Comparison of ENCODE assay signal across 27 mouse cellular contexts in the genomic region with DNA sequence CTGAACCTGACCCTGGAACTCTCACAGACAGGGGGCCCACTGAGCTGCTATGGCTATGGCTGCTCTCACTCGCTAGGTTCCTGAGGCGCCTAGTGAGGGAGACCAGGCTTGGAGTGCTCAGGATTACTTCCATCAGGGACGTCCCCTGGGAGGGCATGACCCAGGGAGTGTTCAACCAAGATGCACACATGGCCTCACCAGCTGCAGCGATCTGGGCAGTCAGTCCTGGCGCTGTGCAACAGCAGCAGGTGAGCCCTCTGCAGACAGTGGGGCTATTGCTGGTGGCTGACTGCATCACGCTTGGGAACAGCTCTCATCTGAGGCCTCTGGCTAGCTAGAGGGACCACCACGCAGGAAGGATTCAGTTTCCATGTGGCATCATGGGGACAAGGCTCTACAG.
DNase-seq lines count a peak whose midpoint lies in the region; ATAC-seq and TF ChIP-seq lines count a peak whose summit lies in the region.
"Had no signal": no experiment of that assay in that cellular context is flagged by ENCODE, and none has a peak within 500 bp of the region (broad histone marks: within the 10 kb centered on the region; RNA-seq: fewer than 3 reads in every experiment).

No protein-coding gene starts in this region.

- H3K79me2 ChIP-seq in myocyte (ENCODE audit: control insufficient read depth, insufficient read depth), result no peaks in the 10 kb centered on the region

- no peak overlapping the region for H3ac ChIP-seq in myocyte (ENCODE audit: control insufficient read depth, insufficient read length)

- H3K9me3 ChIP-seq in embryonic facial prominence, embryonic 14.5 days (ENCODE audit: control insufficient read depth, low read length), result no peaks in the 10 kb centered on the region
- no peaks in the 10 kb centered on the region for H3K9me3 ChIP-seq in embryonic facial prominence, embryonic 10.5 days
- no peaks in the 10 kb centered on the region for H3K9me3 ChIP-seq in intestine, postnatal 0 days (ENCODE audit: control insufficient read depth)
- no peaks in the 10 kb centered on the region for H3K9me3 ChIP-seq in intestine, embryonic 15.5 days
- H3K9me3 ChIP-seq: embryonic facial prominence, embryonic 13.5 days; heart, embryonic 10.5 days; hindbrain, embryonic 10.5 days; hindbrain, embryonic 13.5 days had no signal

- no peak for TF ChIP-seq POLR2A in myocyte (IDR thresholded peaks at IDR 0.05; ENCODE audit: insufficient read length, low read depth)

- no peaks in the 10 kb centered on the region for H3K36me3 ChIP-seq in embryonic facial prominence, embryonic 14.5 days (ENCODE audit: control insufficient read depth, insufficient read depth, low read length)
- H3K36me3 ChIP-seq in embryonic facial prominence, embryonic 10.5 days (replicated peaks), result no peaks in the 10 kb centered on the region
- H3K36me3 ChIP-seq in intestine, postnatal 0 days (ENCODE audit: control insufficient read depth, insufficient read depth), result peaks cover 10% of the 10 kb centered on the region; the same call in 1 of the 2 replicates
- H3K36me3 ChIP-seq in intestine, embryonic 15.5 days, result no peaks in the 10 kb centered on the region
- no peaks in the 10 kb centered on the region for H3K36me3 ChIP-seq in myocyte (ENCODE audit: control insufficient read depth, insufficient read depth)
- H3K36me3 ChIP-seq: embryonic facial prominence, embryonic 13.5 days; heart, embryonic 10.5 days; hindbrain, embryonic 10.5 days; hindbrain, embryonic 13.5 days had no signal

- TF ChIP-seq CTCF in intestine, postnatal 0 days (IDR thresholded peaks at IDR 0.05; ENCODE audit: low read depth), result 0 out of 2 replicates have a peak, but pooled peaks have one; percentile 20

- peaks cover 17% of the 10 kb centered on the region for H3K4me1 ChIP-seq in embryonic facial prominence, embryonic 14.5 days (ENCODE audit: control insufficient read depth, insufficient read depth, low read length)
- H3K4me1 ChIP-seq in embryonic facial prominence, embryonic 10.5 days, result 0 out of 2 replicates have a peak, but pooled peaks cover 8% of the 10 kb centered on the region
- peaks cover 3% of the 10 kb centered on the region for H3K4me1 ChIP-seq in intestine, postnatal 0 days (replicated peaks; ENCODE audit: control insufficient read depth, insufficient read depth, low read length)
- H3K4me1 ChIP-seq in intestine, embryonic 15.5 days (replicated peaks), result peaks cover 11% of the 10 kb centered on the region

- peak; percentile 15; the same call in 1 of the 2 replicates for ATAC-seq in embryonic facial prominence, embryonic 14.5 days (ENCODE audit: low read depth)
- ATAC-seq in intestine, postnatal 0 days, result no peak
- no peak for ATAC-seq in intestine, embryonic 15.5 days
- ATAC-seq: activated CD4-positive, CD25-positive, alpha-beta regulatory T cell, adult 4 months; forebrain, embryonic 14.5 days; forebrain, postnatal 0 days; hindbrain, embryonic 16.5 days; intestine, embryonic 16.5 days had no signal

- DNase-seq in embryonic facial prominence, embryonic 14.5 days (ENCODE audit: low spot score), result no peak
- DNase-seq in embryonic facial prominence, embryonic 10.5 days (ENCODE audit: low spot score), result no peak
- peak; percentile 60 for DNase-seq in MN1 (ENCODE audit: low spot score)
- no peak for DNase-seq in layer of hippocampus, postnatal 14 days (ENCODE audit: low spot score in 2 of 2)
- DNase-seq: adrenal gland, adult 8-10 months; adrenal gland, postnatal 36 days; B cell, adult 2 months; cerebellum, adult 11 months; cerebellum, adult 2 months; cerebellum, adult 9-11 months; cerebellum, postnatal 25 days; forebrain, postnatal 0 days; gastrocnemius, postnatal 36 days; heart, adult 2 months; heart, postnatal 10 days; heart, postnatal 36 days had no signal

- no peak overlapping the region for H3K4me2 ChIP-seq in embryonic facial prominence, embryonic 14.5 days (ENCODE audit: low read depth, low read length)
- H3K4me2 ChIP-seq in intestine, postnatal 0 days (replicated peaks; ENCODE audit: low read depth), result no peak overlapping the region
- no peak overlapping the region for H3K4me2 ChIP-seq in intestine, embryonic 15.5 days (replicated peaks)
- H3K4me2 ChIP-seq in myocyte (ENCODE audit: low read depth), result no peak overlapping the region
- H3K4me2 ChIP-seq: embryonic facial prominence, embryonic 13.5 days; hindbrain, embryonic 13.5 days had no signal

- no peak overlapping the region for H3K4me3 ChIP-seq in embryonic facial prominence, embryonic 14.5 days (ENCODE audit: low read depth, low read length)
- H3K4me3 ChIP-seq in embryonic facial prominence, embryonic 10.5 days, result no peak overlapping the region
- no peak overlapping the region for H3K4me3 ChIP-seq in intestine, postnatal 0 days (ENCODE audit: low read depth, low read length)
- H3K4me3 ChIP-seq in intestine, embryonic 15.5 days (replicated peaks), result no peak overlapping the region
- no peak overlapping the region for H3K4me3 ChIP-seq in myocyte
- H3K4me3 ChIP-seq: embryonic facial prominence, embryonic 13.5 days; heart, adult 2 months; heart, embryonic 10.5 days; hindbrain, embryonic 10.5 days; hindbrain, embryonic 13.5 days had no signal

- H3K9ac ChIP-seq in embryonic facial prominence, embryonic 14.5 days (ENCODE audit: low read depth, low read length), result no peak overlapping the region
- H3K9ac ChIP-seq in intestine, postnatal 0 days (ENCODE audit: low read depth, low read length), result no peak overlapping the region
- H3K9ac ChIP-seq in intestine, embryonic 15.5 days, result no peak overlapping the region
- H3K9ac ChIP-seq: embryonic facial prominence, embryonic 13.5 days; forebrain, postnatal 0 days; hindbrain, embryonic 13.5 days had no signal

- 76% methylated on average over 7 of the region's 7 CpGs for WGBS in embryonic facial prominence, embryonic 14.5 days
- WGBS in embryonic facial prominence, embryonic 10.5 days, result 79% methylated on average over 7 of the region's 7 CpGs
- WGBS in intestine, postnatal 0 days, result 70% methylated on average over 7 of the region's 7 CpGs
- WGBS in intestine, embryonic 15.5 days, result 80% methylated on average over 7 of the region's 7 CpGs

- H3K27ac ChIP-seq in embryonic facial prominence, embryonic 14.5 days (replicated peaks; ENCODE audit: low read depth, low read length), result no peak overlapping the region
- no peak overlapping the region; the same call in 1 of the 2 replicates for H3K27ac ChIP-seq in embryonic facial prominence, embryonic 10.5 days (replicated peaks)
- peak overlapping the region; percentile 42 for H3K27ac ChIP-seq in intestine, postnatal 0 days (ENCODE audit: low read depth, low read length)
- H3K27ac ChIP-seq in intestine, embryonic 15.5 days, result no peak overlapping the region
- H3K27ac ChIP-seq: embryonic facial prominence, embryonic 13.5 days; heart, adult 2 months; heart, embryonic 10.5 days; hindbrain, embryonic 10.5 days; hindbrain, embryonic 13.5 days had no signal

- H3K27me3 ChIP-seq in embryonic facial prominence, embryonic 14.5 days (replicated peaks; ENCODE audit: control insufficient read depth, insufficient read depth, low read length), result no peaks in the 10 kb centered on the region
- H3K27me3 ChIP-seq in embryonic facial prominence, embryonic 10.5 days (replicated peaks; ENCODE audit: low read depth, poor library complexity, severe bottlenecking), result no peaks in the 10 kb centered on the region
- H3K27me3 ChIP-seq in intestine, postnatal 0 days (replicated peaks; ENCODE audit: control insufficient read depth, insufficient read depth, low read length), result no peaks in the 10 kb centered on the region
- H3K27me3 ChIP-seq in intestine, embryonic 15.5 days (replicated peaks), result no peaks in the 10 kb centered on the region
- no peaks in the 10 kb centered on the region for H3K27me3 ChIP-seq in myocyte (ENCODE audit: control insufficient read depth, insufficient read depth, insufficient read length)
- H3K27me3 ChIP-seq: embryonic facial prominence, embryonic 13.5 days; hindbrain, embryonic 13.5 days had no signal

TF ChIP-seq in myocyte, 11 proteins besides CTCF, POLR2A, EP300 and RAD21:
- TF ChIP-seq TCF3 (IDR thresholded peaks at IDR 0.05; ENCODE audit: insufficient read length, low read depth), result peak; percentile 48
- TF ChIP-seq USF1 (IDR thresholded peaks at IDR 0.05; ENCODE audit: low read depth), result no peak
- no peak for TF ChIP-seq REST (IDR thresholded peaks at IDR 0.05; ENCODE audit: insufficient read depth, insufficient read length)
- TF ChIP-seq MYOD1 (IDR thresholded peaks at IDR 0.05; ENCODE audit: control insufficient read depth in 1 of 3, insufficient read length in 2 of 3, low read depth in 2 of 3), result peak in 2 of 3 experiments; percentile 79 to 95
- peak in 2 of 3 experiments; percentile 83 to 90 for TF ChIP-seq MYOG (IDR thresholded peaks at IDR 0.05; ENCODE audit: control insufficient read depth in 1 of 3, insufficient read depth in 1 of 3, insufficient read length in 2 of 3, low read depth in 2 of 3)
- TF ChIP-seq CEBPB (IDR thresholded peaks at IDR 0.05; ENCODE audit: insufficient read depth, poor library complexity, severe bottlenecking), result no peak
TF ChIP-seq in myocyte: peak in this region for 3.
